ENCODE assay signal across 8 mouse cellular contexts in genomic region chr14:13933290-13934051, GRCm38 (mm10). TPM values are rescaled to one million over a fixed set of nuclear protein-coding genes. Genes with fewer than 3 reads are reported as not detected.
A peak's percentile ranks its signal among the peaks of the same experiment; 100 is the strongest.
DNase-seq lines count a peak whose midpoint lies in the region; ATAC-seq and TF ChIP-seq lines count a peak whose summit lies in the region.

No protein-coding gene starts in this region.

- peak overlapping the region; percentile 48 for H3K9ac ChIP-seq in forebrain, embryonic 13.5 days
- H3K9ac ChIP-seq in liver, embryonic 12.5 days = peak overlapping the region; percentile 58
- H3K9ac ChIP-seq in stomach, embryonic 15.5 days = peak overlapping the region; percentile 2; the same call in 1 of the 2 replicates

- no peak for TF ChIP-seq POLR2A in spleen, adult 2 months (IDR thresholded peaks at IDR 0.05; ENCODE audit: low read depth, low read length)

- TF ChIP-seq CTCF in spleen, adult 2 months (IDR thresholded peaks at IDR 0.05; ENCODE audit: extremely low read depth, insufficient read depth, insufficient read length, insufficient replicate concordance) = no peak

- no peak overlapping the region for H3K27ac ChIP-seq in spleen, adult 2 months (ENCODE audit: insufficient read depth, low read length)
- no peak overlapping the region for H3K27ac ChIP-seq in forebrain, embryonic 13.5 days
- no peak overlapping the region for H3K27ac ChIP-seq in liver, embryonic 12.5 days
- H3K27ac ChIP-seq in stomach, embryonic 15.5 days = no peak overlapping the region

- no peaks in the 10 kb centered on the region; the same call in 1 of the 2 replicates for H3K4me1 ChIP-seq in spleen, adult 2 months (ENCODE audit: control insufficient read depth, insufficient read depth, insufficient read length)
- 0 out of 2 replicates have a peak, but pooled peaks cover 4% of the 10 kb centered on the region for H3K4me1 ChIP-seq in forebrain, embryonic 13.5 days
- H3K4me1 ChIP-seq in liver, embryonic 12.5 days = peaks cover 13% of the 10 kb centered on the region; the same call in 1 of the 2 replicates
- H3K4me1 ChIP-seq in stomach, embryonic 15.5 days = peaks cover 8% of the 10 kb centered on the region

- peaks cover 5% of the 10 kb centered on the region; the same call in 1 of the 2 replicates for H3K9me3 ChIP-seq in forebrain, embryonic 13.5 days (replicated peaks)
- 0 out of 2 replicates have a peak, but pooled peaks cover 9% of the 10 kb centered on the region for H3K9me3 ChIP-seq in liver, embryonic 12.5 days (replicated peaks)
- no peaks in the 10 kb centered on the region for H3K9me3 ChIP-seq in stomach, embryonic 15.5 days

- H3K36me3 ChIP-seq in spleen, adult 2 months (ENCODE audit: control insufficient read depth, insufficient read depth, low read length) = no peaks in the 10 kb centered on the region
- no peaks in the 10 kb centered on the region for H3K36me3 ChIP-seq in forebrain, embryonic 13.5 days (ENCODE audit: poor library complexity, severe bottlenecking)
- H3K36me3 ChIP-seq in liver, embryonic 12.5 days = no peaks in the 10 kb centered on the region
- H3K36me3 ChIP-seq in stomach, embryonic 15.5 days = no peaks in the 10 kb centered on the region

- H3K4me3 ChIP-seq in spleen, adult 2 months (ENCODE audit: extremely low read depth, insufficient read depth, insufficient read length) = peak overlapping the region; percentile 49; the same call in 1 of the 2 replicates
- H3K4me3 ChIP-seq in forebrain, embryonic 13.5 days = peak overlapping the region; percentile 30
- H3K4me3 ChIP-seq in liver, embryonic 12.5 days = peak overlapping the region; percentile 51
- H3K4me3 ChIP-seq in stomach, embryonic 15.5 days (replicated peaks) = peak overlapping the region; percentile 37

- WGBS in spleen, adult 2 months = 33% methylated on average over 31 of the region's 31 CpGs
- WGBS in forebrain, embryonic 13.5 days = 31% methylated on average over 29 of the region's 31 CpGs
- 25% methylated on average over 31 of the region's 31 CpGs for WGBS in liver, embryonic 12.5 days (ENCODE audit: insufficient replicate concordance)
- 27% methylated on average over 31 of the region's 31 CpGs for WGBS in stomach, embryonic 15.5 days

- H3K4me2 ChIP-seq in forebrain, embryonic 13.5 days = peak overlapping the region; percentile 57
- peak overlapping the region; percentile 83 for H3K4me2 ChIP-seq in liver, embryonic 12.5 days
- H3K4me2 ChIP-seq in stomach, embryonic 15.5 days = peak overlapping the region; percentile 71

- DNase-seq in spleen, adult 2 months (ENCODE audit: low read depth in 1 of 2, low spot score in 2 of 2) = no peak
- DNase-seq in spleen, postnatal 14 days (ENCODE audit: low spot score in 2 of 2) = no peak
- no peak for DNase-seq in frontal cortex, postnatal 14 days (ENCODE audit: low spot score in 2 of 2)
- DNase-seq in left cerebral cortex, adult 9 months (ENCODE audit: low spot score in 2 of 2) = no peak
- DNase-seq in urinary bladder, postnatal 14 days (ENCODE audit: low spot score) = no peak

- no peaks in the 10 kb centered on the region; the same call in 1 of the 2 replicates for H3K27me3 ChIP-seq in spleen, adult 2 months (ENCODE audit: control insufficient read depth, insufficient read depth, low read length)
- no peaks in the 10 kb centered on the region for H3K27me3 ChIP-seq in forebrain, embryonic 13.5 days
- no peaks in the 10 kb centered on the region for H3K27me3 ChIP-seq in liver, embryonic 12.5 days (replicated peaks)
- no peaks in the 10 kb centered on the region for H3K27me3 ChIP-seq in stomach, embryonic 15.5 days (replicated peaks)

- peak; percentile 78 for ATAC-seq in forebrain, embryonic 13.5 days
- ATAC-seq in liver, embryonic 12.5 days = peak; percentile 66
- 0 out of 2 replicates have a peak, but pooled peaks have one; percentile 39 for ATAC-seq in stomach, embryonic 15.5 days (ENCODE audit: insufficient read depth, low FRiP score, low read depth)

RNA-seq across cellular contexts. Expression of gene Gm281, which starts 19.2 kb away (rescaled TPM):
- polyA plus RNA-seq in spleen, adult 2 months (2012; rRNA removed) = not detected in 2 replicates
- 0.08 TPM in 1 of 2 replicates, not detected in the other for polyA plus RNA-seq in forebrain, embryonic 13.5 days (2015; fragmentation: Nextera tagmentation; extraction: Ambion mirVana)
- not detected in 2 replicates for polyA plus RNA-seq in liver, embryonic 12.5 days (2016; fragmentation: Nextera tagmentation; extraction: Ambion mirVana)
- not detected in 2 replicates for polyA plus RNA-seq in stomach, embryonic 15.5 days (2015; fragmentation: Nextera tagmentation; extraction: Ambion mirVana)

RNA-seq across cellular contexts. Expression of gene Atxn7, which starts 27.8 kb away (rescaled TPM):
- polyA plus RNA-seq in spleen, adult 2 months (2012; rRNA removed) = 20.3 and 24.3 TPM in 2 replicates
- polyA plus RNA-seq in forebrain, embryonic 13.5 days (2015; fragmentation: Nextera tagmentation; extraction: Ambion mirVana) = 4.2 and 5.9 TPM in 2 replicates
- 2.0 and 2.5 TPM in 2 replicates for polyA plus RNA-seq in liver, embryonic 12.5 days (2016; fragmentation: Nextera tagmentation; extraction: Ambion mirVana)
- 4.6 and 4.8 TPM in 2 replicates for polyA plus RNA-seq in stomach, embryonic 15.5 days (2015; fragmentation: Nextera tagmentation; extraction: Ambion mirVana)

RNA-seq across cellular contexts. Expression of gene Thoc7, which starts 28.2 kb away (rescaled TPM):
- polyA plus RNA-seq in spleen, adult 2 months (2012; rRNA removed) = 7.0 and 8.2 TPM in 2 replicates
- polyA plus RNA-seq in forebrain, embryonic 13.5 days (2015; fragmentation: Nextera tagmentation; extraction: Ambion mirVana) = 220 and 233 TPM in 2 replicates
- 116 TPM in 2 replicates for polyA plus RNA-seq in liver, embryonic 12.5 days (2016; fragmentation: Nextera tagmentation; extraction: Ambion mirVana)
- 191 and 213 TPM in 2 replicates for polyA plus RNA-seq in stomach, embryonic 15.5 days (2015; fragmentation: Nextera tagmentation; extraction: Ambion mirVana)

Comparison
In these comparisons a context has a peak if more than half of its experiments do, and no peak if none do; other contexts are left out.
1. H3K9ac ChIP-seq: peak in every context shown above with its lines; median percentile 58 in liver, embryonic 12.5 days; 48 in forebrain, embryonic 13.5 days; 2 in stomach, embryonic 15.5 days.
2. RNA of gene Thoc7, which starts 28.2 kb away (polyA plus RNA-seq): 220 to 233 TPM in forebrain, embryonic 13.5 days, 191 to 213 TPM in stomach, embryonic 15.5 days and 116 TPM in liver, embryonic 12.5 days; 7.0 to 8.2 TPM in spleen, adult 2 months; every median in the first group is over 10 times any median in the second.
3. Peak in every context shown above with its lines, with median percentiles within 50 percentile points of each other: H3K4me3 ChIP-seq, ATAC-seq and H3K4me2 ChIP-seq.